Mouse (Mus musculus) hindbrain, embryonic 15.5 days (tissue): ENCODE results near the gene Rpia. TPM values are rescaled to one million over a fixed set of nuclear protein-coding genes. Genes with fewer than 3 reads are reported as not detected.
"Not testable (repeated sequence)": the region's sequence is repeated elsewhere in the genome, so short reads cannot be mapped to it uniquely, and the experiment has no call there.

Source experiments
- ATAC-seq: fragments of 200-750 bp; cut with Nextera tagmentation; 2 replicates; pipeline ENCODE4 v1.8.0; 2017; ENCODE audit warnings: low read depth, moderate number of reproducible peaks, moderate TSS enrichment; ENCODE audit not compliant: low FRiP score
- H3K27ac ChIP-seq: fragments of 300-500 bp; sonication (generic); replicated peaks from 2 replicates; pipeline ENCODE4 v1.5.1; 2015; ENCODE audit warnings: mild to moderate bottlenecking, inconsistent platforms
- H3K27me3 ChIP-seq: fragments of 300-500 bp; sonication (generic); 2 replicates; pipeline ENCODE4 v1.6.1; 2015; ENCODE audit warnings: control low read depth, inconsistent platforms
- H3K36me3 ChIP-seq: fragments of 300-500 bp; sonication (generic); 2 replicates; pipeline ENCODE4 v1.6.1; 2015; ENCODE audit warnings: control low read depth, inconsistent platforms
- H3K4me1 ChIP-seq: fragments of 300-500 bp; sonication (generic); replicated peaks from 2 replicates; pipeline ENCODE4 v1.6.1; 2015; ENCODE audit warnings: control low read depth, inconsistent platforms
- H3K4me2 ChIP-seq: fragments of 300-500 bp; sonication (generic); 2 replicates; pipeline ENCODE4 v1.6.1; 2015; ENCODE audit warnings: moderate library complexity, mild to moderate bottlenecking, inconsistent platforms
- H3K4me3 ChIP-seq: fragments of 300-500 bp; sonication (generic); 2 replicates; pipeline ENCODE4 v1.5.1; 2015; ENCODE audit warnings: mild to moderate bottlenecking, inconsistent platforms
- H3K9ac ChIP-seq: fragments of 300-500 bp; sonication (generic); 2 replicates; pipeline ENCODE4 v1.6.1; 2015; ENCODE audit warnings: inconsistent platforms
- H3K9me3 ChIP-seq: fragments of 300-500 bp; sonication (generic); 2 replicates; pipeline ENCODE4 v1.6.1; 2016; ENCODE audit warnings: control low read depth, inconsistent platforms
- WGBS: fragments of 180-500 bp; shearing (Covaris S2); methylation state at CpG from one replicate; pipeline ENCODE4 v1.1.7; 2015; 5-methylcytosine and 5-hydroxymethylcytosine counted together
- polyA plus RNA-seq: library from polyadenylated mRNA; unstranded; fragments of >200 nt; fragmentation: Nextera tagmentation; extraction: Ambion mirVana; gene quantifications from 2 replicates; pipeline ENCODE4 v1.2.1, GENCODE M21; 2015

The Rpia gene
- 2.8 and 3.1 TPM in 2 replicates for polyA plus RNA-seq

- peak; percentile 98 for ATAC-seq
- whole genome bisulfite sequencing = under 1% methylated on average over 62 of the region's 62 CpGs
- no peaks in the 10 kb centered on the region for H3K27me3 ChIP-seq
Measured at GRCm38 (mm10) chr6:70791824-70792535, at the start of gene Rpia. Gene Rpia, minus strand, starts transcription at chr6:70792232.

GRCm38 (mm10) chr6:70840281-70840680, 48.2 kb upstream of the Rpia start:
- no peaks in the 10 kb centered on the region for H3K9me3 ChIP-seq

More at GRCm38 (mm10) chr6:70791824-70792535, at the start of gene Rpia:
- Histone ChIP-seq H3K9me3 (no peaks in the 10 kb centered on the region), H3K9ac (peak within 1 kb of the TSS; percentile 65), H3K4me3 (peak within 1 kb of the TSS; percentile 68), H3K4me2 (peak within 1 kb of the TSS; percentile 85), H3K36me3 (no peaks in the 10 kb centered on the region), H3K4me1 (peaks cover 20% of the 10 kb centered on the region), H3K27ac (peak within 1 kb of the TSS; percentile 75)

GRCm38 (mm10) chr6:70838532-70838931, 46.5 kb upstream of the Rpia start:
- Histone ChIP-seq H3K9ac (no peak overlapping the region), H3K4me3 (no peak overlapping the region), H3K9me3 (no peaks in the 10 kb centered on the region), H3K27me3 (no peaks in the 10 kb centered on the region), H3K36me3 (no peaks in the 10 kb centered on the region), H3K4me1 (peaks cover 7% of the 10 kb centered on the region; the same call in 1 of the 2 replicates), H3K27ac (no peak overlapping the region), H3K4me2 (no peak overlapping the region)
- ATAC-seq = no peak
- 55% methylated on average over 3 of the region's 3 CpGs for WGBS

More at GRCm38 (mm10) chr6:70840281-70840680, 48.2 kb upstream of the Rpia start:
- Histone ChIP-seq H3K36me3 (no peaks in the 10 kb centered on the region), H3K27ac (no peak overlapping the region), H3K9ac (no peak overlapping the region), H3K4me3 (no peak overlapping the region), H3K27me3 (no peaks in the 10 kb centered on the region), H3K4me2 (no peak overlapping the region), H3K4me1 (peaks cover 12% of the 10 kb centered on the region; the same call in 1 of the 2 replicates)
- ATAC-seq = no peak
- 68% methylated on average over 5 of the region's 5 CpGs for WGBS

- H3K9me3 ChIP-seq = no peaks in the 10 kb centered on the region
- ATAC-seq = no peak
- H3K27me3 ChIP-seq = no peaks in the 10 kb centered on the region
- no peak overlapping the region for H3K4me3 ChIP-seq
- H3K27ac ChIP-seq = no peak overlapping the region
- H3K36me3 ChIP-seq = no peaks in the 10 kb centered on the region
- no peak overlapping the region for H3K9ac ChIP-seq
- WGBS = 83% methylated on average over 2 of the region's 2 CpGs
- no peaks in the 10 kb centered on the region for H3K4me1 ChIP-seq
- H3K4me2 ChIP-seq = no peak overlapping the region
Measured at GRCm38 (mm10) chr6:70837297-70837696, 45.3 kb upstream of the Rpia start.

- Histone ChIP-seq H3K4me2 (no peak overlapping the region), H3K9me3 (no peaks in the 10 kb centered on the region), H3K4me3 (no peak overlapping the region), H3K36me3 (no peaks in the 10 kb centered on the region), H3K27me3 (no peaks in the 10 kb centered on the region), H3K9ac (no peak overlapping the region), H3K4me1 (no peaks in the 10 kb centered on the region), H3K27ac (no peak overlapping the region)
- no peak for ATAC-seq
- 87% methylated on average over 10 of the region's 10 CpGs for WGBS
Measured at GRCm38 (mm10) chr6:70831179-70831839, 39.3 kb upstream of the Rpia start.

- no peak overlapping the region for H3K9ac ChIP-seq
- no peaks in the 10 kb centered on the region for H3K9me3 ChIP-seq
- H3K4me3 ChIP-seq = no peak overlapping the region
- H3K4me1 ChIP-seq = no peaks in the 10 kb centered on the region
- H3K4me2 ChIP-seq = no peak overlapping the region
- no peaks in the 10 kb centered on the region for H3K27me3 ChIP-seq
- no peak overlapping the region for H3K27ac ChIP-seq
- ATAC-seq = no peak
- WGBS = 87% methylated on average over 3 of the region's 3 CpGs
- H3K36me3 ChIP-seq = no peaks in the 10 kb centered on the region
Measured at GRCm38 (mm10) chr6:70830552-70830951, 38.5 kb upstream of the Rpia start.

- 57% methylated on average over 2 of the region's 2 CpGs for WGBS
- H3K4me1 ChIP-seq = no peaks in the 10 kb centered on the region
- H3K4me2 ChIP-seq = no peak overlapping the region
- ATAC-seq = no peak
- H3K4me3 ChIP-seq = no peak overlapping the region
- no peaks in the 10 kb centered on the region for H3K27me3 ChIP-seq
- H3K27ac ChIP-seq = no peak overlapping the region
- H3K9ac ChIP-seq = no peak overlapping the region
- no peaks in the 10 kb centered on the region for H3K36me3 ChIP-seq
- H3K9me3 ChIP-seq = no peaks in the 10 kb centered on the region
Measured at GRCm38 (mm10) chr6:70829451-70829850, 37.4 kb upstream of the Rpia start.

GRCm38 (mm10) chr6:70824987-70825337, 32.9 kb upstream of the Rpia start:
- Histone ChIP-seq H3K27ac (peak overlapping the region; percentile 64), H3K4me1 (peaks cover 7% of the 10 kb centered on the region), H3K4me2 (peak overlapping the region; percentile 86), H3K4me3 (peak overlapping the region; percentile 51), H3K27me3 (no peaks in the 10 kb centered on the region), H3K9me3 (no peaks in the 10 kb centered on the region), H3K36me3 (no peaks in the 10 kb centered on the region), H3K9ac (peak overlapping the region; percentile 56; the same call in 1 of the 2 replicates)
- ATAC-seq = peak; percentile 21; the same call in 1 of the 2 replicates
- 54% methylated on average over 4 of the region's 4 CpGs for WGBS

GRCm38 (mm10) chr6:70824085-70824986, 32.3 kb upstream of the Rpia start:
- H3K4me2 ChIP-seq = peak overlapping the region; percentile 86
- no peaks in the 10 kb centered on the region for H3K9me3 ChIP-seq
- H3K27me3 ChIP-seq = no peaks in the 10 kb centered on the region
- H3K4me1 ChIP-seq = peaks cover 7% of the 10 kb centered on the region
- 7% methylated on average over 23 of the region's 23 CpGs for WGBS
- peak overlapping the region; percentile 64 for H3K27ac ChIP-seq
- ATAC-seq = peak; percentile 93
- no peaks in the 10 kb centered on the region for H3K36me3 ChIP-seq
- H3K9ac ChIP-seq = peak overlapping the region; percentile 56
- H3K4me3 ChIP-seq = peak overlapping the region; percentile 51

GRCm38 (mm10) chr6:70823277-70823676, 31.2 kb upstream of the Rpia start:
- not testable (repeated sequence) for H3K36me3 ChIP-seq, H3K9me3 ChIP-seq, H3K4me3 ChIP-seq, H3K27me3 ChIP-seq, ATAC-seq, H3K27ac ChIP-seq, H3K4me2 ChIP-seq, H3K9ac ChIP-seq, H3K4me1 ChIP-seq
- 73% methylated on average over 4 of the region's 4 CpGs for WGBS

- Histone ChIP-seq H3K4me3 (no peak overlapping the region), H3K36me3 (no peaks in the 10 kb centered on the region), H3K27me3 (no peaks in the 10 kb centered on the region), H3K9me3 (no peaks in the 10 kb centered on the region), H3K4me2 (no peak overlapping the region), H3K4me1 (peaks cover 7% of the 10 kb centered on the region), H3K27ac (no peak overlapping the region), H3K9ac (no peak overlapping the region)
- 67% methylated on average over 5 of the region's 5 CpGs for WGBS
- no peak for ATAC-seq
Measured at GRCm38 (mm10) chr6:70822386-70822910, 30.4 kb upstream of the Rpia start.
